Mouse (Mus musculus): ENCODE data around the gene Syne4. TPM values are rescaled to one million over a fixed set of nuclear protein-coding genes. Genes with fewer than 3 reads are reported as not detected.

The Syne4 gene
- 14.5 and 25.5 TPM in 2 replicates for total RNA-seq (2012; rRNA removed)

DNA sequence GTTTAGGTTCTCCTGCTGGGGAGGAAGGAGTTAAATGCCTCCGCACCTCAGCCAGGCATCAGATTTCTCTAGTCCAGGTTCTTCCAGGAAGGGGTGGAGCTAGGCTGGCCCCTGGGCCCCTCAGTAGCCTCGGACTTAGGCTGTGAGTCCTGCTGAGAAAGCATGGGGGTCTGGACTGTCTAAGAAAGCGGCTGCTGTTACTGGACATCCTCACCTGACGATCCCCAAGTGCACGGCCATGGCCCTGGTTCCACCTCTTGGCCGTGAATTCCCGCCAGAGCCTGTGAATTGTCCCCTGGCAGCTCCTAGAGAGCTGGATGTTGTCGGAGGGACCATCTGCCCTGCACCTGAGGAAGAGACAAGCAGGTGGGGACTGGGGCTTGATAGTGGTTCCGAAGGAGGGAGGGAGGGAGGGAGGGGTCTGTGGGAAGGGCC lies at the start of gene Syne4:
Syne4 (plus strand) TSS at position 87 of the 435 bp plus-strand sequence.
- in situ Hi-C loops (cut with MboI; ENCODE audit: low sequenced_read_pairs in 2 of 2, unreplicated experiment in 2 of 2), result no loop called here
- Histone ChIP-seq H3K9ac (ENCODE audit: insufficient read depth, low read depth, low read length, poor library complexity, severe bottlenecking) (peak within 1 kb of the TSS; percentile 76), H3K27ac (ENCODE audit: insufficient read depth, low read depth, low read length, poor library complexity, severe bottlenecking) (0 out of 2 replicates have a peak within 1 kb of the TSS, but pooled peaks have one; percentile 6), H3K36me3 (ENCODE audit: control insufficient read depth, insufficient read depth, low read length, poor library complexity, severe bottlenecking) (peaks cover 2% of the 10 kb centered on the region; the same call in 1 of the 2 replicates), H3K4me1 (ENCODE audit: control insufficient read depth in 2 of 2, insufficient read depth in 2 of 2, low read length in 2 of 2, poor library complexity in 1 of 2) (peaks cover 3 to 7% of the 10 kb centered on the region in 2 experiments; a peak in 2 of 4 replicates), H3K9me3 (ENCODE audit: control insufficient read depth, insufficient read depth, low read depth, low read length) (no peaks in the 10 kb centered on the region), H3K4me3 (ENCODE audit: insufficient read depth in 1 of 2, low read depth in 1 of 2, low read length in 2 of 2, poor library complexity in 1 of 2, severe bottlenecking in 1 of 2) (peak within 1 kb of the TSS; percentile 68 to 78)
- TF ChIP-seq MAFK (IDR thresholded peaks at IDR 0.05; ENCODE audit: insufficient read depth, low read depth, low read length), result no peak
- TF ChIP-seq ZNF384 (IDR thresholded peaks at IDR 0.05; ENCODE audit: low read depth, low read length), result no peak
- no peak for TF ChIP-seq CHD2 (IDR thresholded peaks at IDR 0.05; ENCODE audit: low read depth, low read length)
- TF ChIP-seq HCFC1 (IDR thresholded peaks at IDR 0.05; ENCODE audit: borderline replicate concordance, insufficient read depth, low read length), result no peak
- TF ChIP-seq ZC3H11A (IDR thresholded peaks at IDR 0.05; ENCODE audit: borderline replicate concordance, low read depth, low read length), result no peak
- no peak for DNase-seq (ENCODE audit: low read depth, low spot score)

DNA sequence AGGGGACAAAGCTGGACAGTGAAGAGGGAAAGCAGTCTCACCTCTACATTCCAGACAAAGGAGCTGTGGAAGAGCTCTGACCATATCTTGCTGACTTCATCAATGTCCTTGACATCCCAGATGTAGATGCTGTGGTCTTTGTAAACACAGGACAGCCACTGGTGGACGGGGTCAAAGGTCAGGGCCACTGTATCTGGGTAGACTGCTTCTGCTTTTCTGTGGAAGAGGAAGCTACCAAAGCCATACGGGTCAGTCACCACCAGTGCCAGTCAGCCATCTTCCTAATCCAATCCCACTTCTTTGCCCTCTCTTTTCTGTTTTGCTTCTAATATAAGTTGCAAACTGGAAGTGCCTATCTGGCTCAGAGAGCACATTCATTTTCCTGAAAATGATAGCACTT lies 49.6 kb upstream of the Syne4 start:
- TF ChIP-seq ZC3H11A (IDR thresholded peaks at IDR 0.05; ENCODE audit: borderline replicate concordance, low read depth, low read length), result no peak
- TF ChIP-seq ZNF384 (IDR thresholded peaks at IDR 0.05; ENCODE audit: low read depth, low read length), result no peak
- TF ChIP-seq CHD2 (IDR thresholded peaks at IDR 0.05; ENCODE audit: low read depth, low read length), result no peak
- TF ChIP-seq MAFK (IDR thresholded peaks at IDR 0.05; ENCODE audit: insufficient read depth, low read depth, low read length), result no peak
- TF ChIP-seq HCFC1 (IDR thresholded peaks at IDR 0.05; ENCODE audit: borderline replicate concordance, insufficient read depth, low read length), result no peak
- Histone ChIP-seq H3K9me3 (ENCODE audit: control insufficient read depth, insufficient read depth, low read depth, low read length) (no peaks in the 10 kb centered on the region), H3K27ac (ENCODE audit: insufficient read depth, low read depth, low read length, poor library complexity, severe bottlenecking) (no peak overlapping the region; the same call in 1 of the 2 replicates), H3K4me3 (ENCODE audit: insufficient read depth in 1 of 2, low read depth in 1 of 2, low read length in 2 of 2, poor library complexity in 1 of 2, severe bottlenecking in 1 of 2) (no peak overlapping the region), H3K36me3 (ENCODE audit: control insufficient read depth, insufficient read depth, low read length, poor library complexity, severe bottlenecking) (peaks cover 54% of the 10 kb centered on the region), H3K4me1 (ENCODE audit: control insufficient read depth in 2 of 2, insufficient read depth in 2 of 2, low read length in 2 of 2, poor library complexity in 1 of 2) (peaks cover 0 to 22% of the 10 kb centered on the region in 2 experiments; a peak in 2 of 4 replicates), H3K9ac (ENCODE audit: insufficient read depth, low read depth, low read length, poor library complexity, severe bottlenecking) (no peak overlapping the region)
- in situ Hi-C loops (cut with MboI; ENCODE audit: low sequenced_read_pairs in 2 of 2, unreplicated experiment in 2 of 2), result no loop called here
- DNase-seq (ENCODE audit: low read depth, low spot score), result no peak

DNA sequence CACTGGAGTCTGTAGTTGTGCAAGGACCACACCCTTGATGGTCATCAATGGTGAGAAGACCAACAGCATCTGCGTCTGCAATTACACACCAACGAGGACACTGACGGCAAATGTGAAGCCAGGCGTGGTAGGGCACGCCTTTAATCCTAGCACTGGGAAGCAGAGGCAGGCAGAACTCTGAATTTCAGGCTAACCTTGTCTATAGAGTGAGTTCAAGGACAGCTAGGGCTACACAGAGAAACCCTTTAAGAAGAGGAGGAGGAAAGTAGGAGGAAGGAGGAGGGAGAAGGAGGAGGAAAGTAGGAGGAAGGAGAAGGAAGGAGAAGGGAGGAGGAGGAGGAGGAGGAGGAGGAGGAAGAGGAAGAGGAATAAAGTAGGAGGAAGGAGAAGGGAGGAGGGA lies 49.1 kb upstream of the Syne4 start:
- TF ChIP-seq ZC3H11A (IDR thresholded peaks at IDR 0.05; ENCODE audit: borderline replicate concordance, low read depth, low read length) (no peak), ZNF384 (IDR thresholded peaks at IDR 0.05; ENCODE audit: low read depth, low read length) (no peak), HCFC1 (IDR thresholded peaks at IDR 0.05; ENCODE audit: borderline replicate concordance, insufficient read depth, low read length) (no peak), CHD2 (IDR thresholded peaks at IDR 0.05; ENCODE audit: low read depth, low read length) (no peak), MAFK (IDR thresholded peaks at IDR 0.05; ENCODE audit: insufficient read depth, low read depth, low read length) (no peak)

DNA sequence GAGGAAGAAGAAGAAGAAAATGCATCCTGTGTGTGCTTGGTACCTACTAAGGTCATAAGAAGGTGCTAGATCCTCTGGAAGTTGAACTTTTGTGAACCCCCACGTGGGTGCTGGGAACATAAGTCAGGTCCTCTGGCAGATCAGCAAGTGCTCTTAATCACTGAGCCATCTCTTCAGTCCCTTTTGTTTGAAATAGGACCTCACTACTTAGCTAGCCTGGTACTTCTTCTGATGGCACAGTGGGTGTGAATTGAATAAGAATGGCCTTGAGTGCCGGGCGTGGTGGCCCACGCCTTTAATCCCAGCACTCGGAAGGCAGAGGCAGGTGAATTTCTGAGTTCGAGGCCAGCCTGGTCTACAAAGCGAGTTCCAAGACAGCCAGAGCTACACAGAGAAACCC lies 48.7 kb upstream of the Syne4 start:
- peaks cover 59% of the 10 kb centered on the region for H3K36me3 ChIP-seq (ENCODE audit: control insufficient read depth, insufficient read depth, low read length, poor library complexity, severe bottlenecking)

More for the DNA sequence above, 49.1 kb upstream of the Syne4 start:
- no peak for DNase-seq (ENCODE audit: low read depth, low spot score)
- in situ Hi-C loops (cut with MboI; ENCODE audit: low sequenced_read_pairs in 2 of 2, unreplicated experiment in 2 of 2), result no loop called here
- H3K9me3 ChIP-seq (ENCODE audit: control insufficient read depth, insufficient read depth, low read depth, low read length), result no peaks in the 10 kb centered on the region
- peaks cover 0 to 22% of the 10 kb centered on the region in 2 experiments; a peak in 2 of 4 replicates for H3K4me1 ChIP-seq (ENCODE audit: control insufficient read depth in 2 of 2, insufficient read depth in 2 of 2, low read length in 2 of 2, poor library complexity in 1 of 2)
- H3K36me3 ChIP-seq (ENCODE audit: control insufficient read depth, insufficient read depth, low read length, poor library complexity, severe bottlenecking), result peaks cover 59% of the 10 kb centered on the region
- H3K27ac ChIP-seq (ENCODE audit: insufficient read depth, low read depth, low read length, poor library complexity, severe bottlenecking), result no peak overlapping the region; the same call in 1 of the 2 replicates
- no peak overlapping the region for H3K4me3 ChIP-seq (ENCODE audit: insufficient read depth in 1 of 2, low read depth in 1 of 2, low read length in 2 of 2, poor library complexity in 1 of 2, severe bottlenecking in 1 of 2)
- H3K9ac ChIP-seq (ENCODE audit: insufficient read depth, low read depth, low read length, poor library complexity, severe bottlenecking), result no peak overlapping the region

More for the DNA sequence above, 48.7 kb upstream of the Syne4 start:
- Histone ChIP-seq H3K9ac (ENCODE audit: insufficient read depth, low read depth, low read length, poor library complexity, severe bottlenecking) (no peak overlapping the region), H3K4me1 (ENCODE audit: control insufficient read depth in 2 of 2, insufficient read depth in 2 of 2, low read length in 2 of 2, poor library complexity in 1 of 2) (peaks cover 0 to 22% of the 10 kb centered on the region in 2 experiments; a peak in 2 of 4 replicates), H3K27ac (ENCODE audit: insufficient read depth, low read depth, low read length, poor library complexity, severe bottlenecking) (no peak overlapping the region; the same call in 1 of the 2 replicates), H3K9me3 (ENCODE audit: control insufficient read depth, insufficient read depth, low read depth, low read length) (no peaks in the 10 kb centered on the region), H3K4me3 (ENCODE audit: insufficient read depth in 1 of 2, low read depth in 1 of 2, low read length in 2 of 2, poor library complexity in 1 of 2, severe bottlenecking in 1 of 2) (no peak overlapping the region)
- TF ChIP-seq ZNF384 (IDR thresholded peaks at IDR 0.05; ENCODE audit: low read depth, low read length) (no peak), MAFK (IDR thresholded peaks at IDR 0.05; ENCODE audit: insufficient read depth, low read depth, low read length) (peak; percentile 52; the same call in 1 of the 2 replicates), ZC3H11A (IDR thresholded peaks at IDR 0.05; ENCODE audit: borderline replicate concordance, low read depth, low read length) (no peak), HCFC1 (IDR thresholded peaks at IDR 0.05; ENCODE audit: borderline replicate concordance, insufficient read depth, low read length) (no peak), CHD2 (IDR thresholded peaks at IDR 0.05; ENCODE audit: low read depth, low read length) (no peak)
- in situ Hi-C loops (cut with MboI; ENCODE audit: low sequenced_read_pairs in 2 of 2, unreplicated experiment in 2 of 2), result no loop called here
- DNase-seq (ENCODE audit: low read depth, low spot score), result peak; percentile 83

All from ES-E14 (cell line).